Mouse (Mus musculus) liver, adult (tissue): Measurements from ENCODE around the gene Dnase2b.

ENCODE experiments used
- GATA4 ChIP-seq: IDR thresholded peaks from 2 replicates; pipeline ENCODE4 v1.6.1; 2014; ENCODE audit warnings: mild to moderate bottlenecking, low read length; ENCODE audit not compliant: insufficient replicate concordance

Dnase2b gene

DNA sequence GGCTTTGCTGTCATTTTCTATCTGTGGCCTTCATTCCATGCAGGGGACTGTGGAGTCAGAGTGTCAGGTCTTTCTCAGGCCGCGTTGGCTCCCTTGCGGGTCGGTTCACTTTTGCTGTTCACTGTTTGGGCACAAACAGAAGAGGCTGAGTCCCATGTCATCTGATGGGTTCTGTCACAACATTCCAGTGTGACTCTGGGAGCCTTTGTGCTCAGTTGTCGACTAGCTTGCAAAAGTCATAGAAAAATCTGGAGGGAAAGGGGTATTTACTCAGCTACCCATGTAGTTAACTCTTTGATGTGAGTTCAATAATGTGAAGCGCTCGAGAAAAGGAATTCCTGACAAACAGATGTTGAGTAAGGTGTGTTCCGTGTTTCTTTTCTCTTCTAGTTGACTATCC lies 19.0 kb downstream of the Dnase2b start:
- TF ChIP-seq GATA4, result no peak

DNA sequence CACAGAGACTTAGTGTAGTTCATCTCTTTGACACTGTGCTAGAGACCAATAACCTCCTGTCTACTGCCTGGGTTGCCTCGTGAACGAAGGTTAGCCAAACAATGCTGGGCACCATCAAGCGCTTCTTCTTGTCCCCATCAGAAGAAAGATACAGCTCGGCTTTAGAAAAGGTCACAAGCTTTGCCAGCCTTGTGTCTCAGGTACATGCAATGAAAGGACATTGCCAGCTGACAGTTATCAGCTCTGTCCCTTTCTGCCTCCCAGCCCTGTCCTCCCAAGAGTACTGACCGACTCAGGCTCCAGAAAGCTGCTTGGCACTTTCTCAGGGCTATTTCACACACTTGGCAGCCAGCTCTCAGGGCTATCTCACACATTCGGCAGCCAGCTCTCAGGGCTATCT lies 20.0 kb downstream of the Dnase2b start:
- TF ChIP-seq GATA4, result 0 out of 2 replicates have a peak, but pooled peaks have one; percentile 53

DNA sequence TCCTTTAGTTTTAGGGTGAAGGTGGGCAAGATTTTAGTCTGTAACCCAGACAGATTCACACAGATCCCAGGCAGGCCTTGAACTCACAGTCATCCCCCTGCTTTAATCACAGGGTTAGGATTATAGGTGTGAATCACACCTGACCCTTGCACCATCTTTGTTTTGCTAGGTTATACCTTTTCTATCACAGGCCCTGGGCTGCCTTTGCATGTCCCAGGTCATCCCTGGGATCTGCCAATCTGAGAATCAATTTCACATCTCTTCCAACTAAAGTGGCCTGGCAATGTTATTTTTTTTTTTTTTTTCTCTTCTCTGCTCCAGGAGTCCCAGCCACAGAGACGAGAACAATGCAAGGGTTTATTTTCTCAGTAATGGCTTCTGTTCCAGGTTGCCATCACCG lies 23.8 kb downstream of the Dnase2b start:
- peak; percentile 29; the same call in 1 of the 2 replicates for TF ChIP-seq GATA4

DNA sequence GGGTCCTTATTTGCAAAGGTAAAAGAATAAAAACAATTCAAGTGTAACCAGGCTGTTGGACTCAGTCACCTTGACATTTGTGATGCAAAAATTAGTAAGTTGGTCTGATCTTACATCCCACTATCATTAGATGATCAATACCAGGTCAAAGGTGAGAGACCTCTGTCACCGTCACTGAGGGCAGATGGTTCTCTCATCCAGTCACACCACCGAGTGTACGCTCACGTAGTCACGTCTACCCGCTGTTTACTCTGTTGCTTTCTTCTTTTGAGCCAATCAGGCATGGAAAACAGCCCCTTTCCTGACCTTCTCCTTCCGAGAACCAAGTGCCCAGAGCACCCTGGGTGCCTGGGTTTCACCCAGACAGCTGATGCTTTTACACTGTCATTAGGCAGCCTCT lies 24.2 kb downstream of the Dnase2b start:
- TF ChIP-seq GATA4, result no peak; the same call in 1 of the 2 replicates

DNA sequence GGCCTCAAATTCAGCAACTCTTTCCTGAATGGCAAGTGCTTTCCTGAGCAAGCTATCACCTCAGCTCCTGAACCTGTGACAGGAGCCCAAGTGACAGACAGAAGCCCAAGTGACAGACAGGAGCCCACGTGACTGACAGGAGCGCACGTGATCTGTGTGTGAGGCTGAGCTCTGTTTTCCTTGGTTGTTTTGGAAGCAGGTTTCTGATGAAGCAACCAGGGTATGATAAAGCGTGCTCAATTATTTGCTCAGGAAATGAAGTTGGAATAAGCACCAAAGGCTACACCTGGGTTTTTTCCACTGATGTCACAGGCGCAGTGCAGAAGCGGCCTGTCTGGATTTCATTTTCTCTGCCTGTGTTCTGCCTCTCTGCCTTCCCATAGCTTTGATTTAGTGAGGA lies 25.9 kb downstream of the Dnase2b start:
- TF ChIP-seq GATA4, result peak; percentile 23; the same call in 1 of the 2 replicates

DNA sequence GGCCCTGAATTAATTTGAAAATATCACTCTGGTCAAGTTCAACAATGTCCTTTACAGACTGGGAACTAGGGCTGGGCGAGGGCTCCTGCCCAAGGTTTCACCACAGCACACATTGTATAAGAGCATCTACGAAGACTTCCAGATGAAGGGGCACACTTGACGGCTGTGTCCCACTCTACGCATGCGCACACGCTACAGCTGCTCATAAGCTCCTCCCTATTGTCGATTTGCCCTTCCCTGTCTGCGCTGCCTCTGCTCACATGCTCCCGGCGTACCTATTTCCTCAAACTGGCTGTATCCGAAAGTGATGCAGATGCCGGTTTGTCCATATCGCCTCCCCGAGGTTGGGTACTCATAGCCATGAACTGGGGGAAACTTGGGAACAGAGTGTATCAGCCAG lies 28.8 kb downstream of the Dnase2b start:
- TF ChIP-seq GATA4, result no peak

DNA sequence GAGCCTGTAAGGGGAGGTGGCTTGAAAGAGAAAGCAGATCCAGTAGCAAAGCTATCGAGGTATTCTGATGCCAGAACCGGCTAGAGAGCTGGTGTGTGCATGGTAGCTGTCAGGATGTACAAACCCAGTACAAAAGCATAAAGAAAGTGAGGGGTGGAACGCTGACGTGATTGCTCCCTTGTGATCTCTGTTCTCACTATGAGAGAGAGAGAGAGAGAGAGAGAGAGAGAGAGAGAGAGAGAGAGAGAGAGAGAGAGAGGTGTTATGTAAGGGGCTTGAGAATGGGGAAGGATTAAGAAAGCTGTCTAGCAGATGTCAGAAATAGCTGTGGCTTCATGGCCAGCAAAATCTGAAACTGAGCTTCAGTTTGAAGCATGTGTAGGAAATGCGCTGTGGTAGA lies 31.5 kb downstream of the Dnase2b start:
- no peak for TF ChIP-seq GATA4

DNA sequence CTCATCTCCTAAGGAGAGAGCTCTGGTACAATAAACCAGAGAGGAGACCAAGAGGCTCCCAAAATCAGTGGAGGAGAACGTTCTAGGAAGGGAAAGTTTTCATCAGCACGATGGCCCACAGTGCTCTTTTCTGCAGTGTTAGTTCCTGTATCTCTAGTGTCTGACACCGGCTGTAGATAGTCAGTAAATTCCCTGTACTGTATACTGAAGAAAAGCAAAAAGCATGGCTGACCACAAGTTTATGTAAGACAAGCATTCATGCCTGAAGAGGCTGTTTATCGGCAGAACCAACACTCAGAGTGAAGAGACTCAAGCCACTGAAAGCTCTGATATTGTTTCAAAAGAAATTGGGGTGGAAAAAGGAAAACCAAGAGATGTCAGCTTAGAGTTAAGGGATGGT lies 31.9 kb downstream of the Dnase2b start:
- TF ChIP-seq GATA4, result no peak

DNA sequence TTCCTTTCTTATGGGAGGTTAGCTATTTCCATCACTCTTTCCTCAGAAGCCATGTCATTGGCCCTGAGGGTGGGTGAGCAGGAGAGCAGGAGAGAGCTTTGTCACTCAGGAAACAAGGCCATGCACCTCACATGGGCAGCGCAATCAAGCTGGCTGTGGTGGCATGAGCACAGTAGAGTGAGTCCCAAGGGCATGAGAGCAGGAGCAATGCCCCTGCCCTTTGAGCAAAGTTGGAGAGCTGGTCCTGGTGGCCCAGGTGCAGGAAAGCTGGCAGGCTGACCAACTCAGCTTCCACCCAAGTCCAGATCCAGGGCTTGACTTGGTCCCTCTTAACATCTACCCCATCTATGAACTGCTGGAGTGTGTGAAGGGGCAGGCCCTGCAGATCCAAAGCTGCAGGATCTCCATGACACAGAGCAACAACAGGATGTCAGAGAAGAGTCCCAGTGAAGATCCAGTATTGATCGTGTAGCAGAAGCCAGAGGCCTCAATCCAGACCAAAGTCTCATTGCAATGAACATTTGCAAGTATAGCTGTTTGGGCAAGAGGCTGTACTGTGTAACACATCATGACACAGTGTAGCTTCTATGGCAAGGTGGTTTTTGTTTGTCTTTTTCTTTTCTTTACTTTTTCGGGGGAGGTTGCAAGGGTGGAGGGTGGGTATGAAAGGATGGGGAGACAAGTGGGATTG lies 35.2 kb downstream of the Dnase2b start:
- no peak; the same call in 1 of the 2 replicates for TF ChIP-seq GATA4

DNA sequence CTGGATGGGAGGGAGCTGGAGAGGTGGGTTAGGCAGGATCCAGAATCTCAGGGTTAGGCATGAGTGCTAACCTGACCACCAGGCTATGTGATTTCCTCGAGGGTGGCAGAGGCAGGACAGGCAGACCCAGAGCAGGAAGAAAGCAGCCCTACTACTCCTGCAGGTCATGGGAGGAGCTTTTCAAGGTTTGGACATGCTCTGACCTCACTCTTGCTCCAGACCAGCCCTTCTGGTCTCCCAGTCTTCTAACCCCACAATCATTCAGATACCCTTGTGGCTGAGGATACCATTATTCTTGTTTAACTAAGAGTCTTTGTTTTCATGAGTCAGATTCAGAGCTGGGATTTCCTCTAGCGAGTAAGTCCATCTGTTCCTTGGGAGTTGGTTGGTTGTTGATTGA lies 37.8 kb downstream of the Dnase2b start:
- no peak for TF ChIP-seq GATA4

DNA sequence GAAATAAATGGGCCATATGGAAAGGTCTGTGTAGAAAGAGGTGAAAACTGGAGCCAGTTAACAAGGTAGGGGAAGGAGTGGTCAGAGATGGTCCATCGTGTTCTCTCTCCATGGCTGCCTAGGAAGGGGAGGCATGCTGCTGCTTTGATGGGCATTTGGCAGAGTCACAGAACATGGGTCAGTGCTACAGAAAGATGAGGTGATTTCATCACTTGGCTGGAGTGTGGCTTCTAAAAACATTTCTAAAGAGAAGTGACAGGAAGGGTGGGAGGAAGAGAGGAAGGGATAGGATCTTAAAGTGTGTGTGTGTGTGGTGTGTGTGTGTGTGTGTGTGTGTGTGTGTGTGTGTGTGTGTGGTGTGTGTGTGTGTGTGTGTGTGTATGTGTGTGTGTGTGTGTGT lies 44.1 kb downstream of the Dnase2b start:
- no peak for TF ChIP-seq GATA4

DNA sequence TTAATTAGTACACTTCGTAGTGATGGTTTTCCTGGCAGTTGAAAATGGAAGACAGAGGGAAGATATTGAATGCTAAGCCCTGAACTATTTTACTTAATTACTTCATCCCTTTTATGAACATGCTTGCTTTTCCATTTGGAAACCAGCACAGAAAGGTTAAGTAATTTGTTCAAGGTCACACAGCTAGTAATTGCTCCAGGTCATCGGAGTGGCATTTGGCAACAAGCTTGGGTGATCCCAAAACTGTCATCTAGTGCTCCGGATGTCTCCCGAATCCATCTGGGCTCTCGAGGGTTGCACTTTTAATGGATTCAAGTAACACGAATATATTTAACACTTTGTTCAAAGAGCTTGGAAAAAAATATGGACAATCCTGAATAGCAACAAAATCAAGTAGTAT lies 44.5 kb downstream of the Dnase2b start:
- TF ChIP-seq GATA4, result no peak

DNA sequence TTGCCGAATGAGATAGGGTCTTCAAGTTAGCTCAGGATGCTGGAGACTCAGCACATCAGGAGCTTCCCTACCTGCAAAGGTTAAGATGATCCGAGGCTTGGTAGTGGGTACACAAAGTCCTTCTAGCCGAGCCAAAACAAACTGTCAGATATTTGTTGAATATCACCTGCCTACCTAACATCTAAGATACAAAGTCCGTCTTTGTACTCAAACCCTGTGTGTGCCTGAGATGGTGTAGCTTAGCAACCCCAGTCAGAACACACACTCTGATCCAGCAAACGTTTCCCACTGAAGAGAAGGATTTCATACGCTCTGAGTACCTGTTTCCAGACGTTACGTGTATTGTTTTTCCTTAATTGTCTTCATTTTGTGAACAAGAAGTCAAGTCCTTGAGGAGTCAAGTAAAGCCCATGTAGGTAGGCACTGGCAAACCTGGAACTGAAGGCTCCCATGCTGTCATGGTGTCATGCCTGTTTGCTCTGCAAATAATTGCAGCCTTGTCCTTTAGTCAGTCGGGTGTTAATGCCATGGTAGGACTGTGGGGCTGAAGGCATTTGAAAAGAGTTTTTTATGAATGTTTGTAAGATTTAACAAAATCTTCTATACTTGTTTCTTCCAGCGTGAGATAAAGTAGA lies 45.1 kb downstream of the Dnase2b start, which contains the start of gene Uox:
Uox (plus strand) TSS at position 279 of the 635 bp plus-strand sequence.
- TF ChIP-seq GATA4, result no peak

DNA sequence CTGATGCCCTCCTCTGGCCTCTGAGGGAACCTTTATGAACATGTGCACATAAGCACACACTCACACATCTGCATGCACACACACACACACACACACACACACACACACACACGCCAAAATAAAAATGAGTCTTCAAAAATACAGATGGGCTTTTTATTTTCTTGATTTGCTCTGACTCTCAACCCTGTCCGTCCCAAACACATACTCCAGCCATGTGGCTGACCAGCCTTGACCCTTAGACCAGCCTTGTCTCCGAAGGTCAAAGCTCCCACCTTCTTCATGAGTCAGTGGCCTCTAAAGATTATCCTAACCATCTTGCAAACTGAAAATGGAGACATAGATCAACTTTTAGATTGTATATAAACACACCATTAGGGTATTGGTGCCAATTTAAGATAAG lies 45.8 kb downstream of the Dnase2b start:
- no peak for TF ChIP-seq GATA4

DNA sequence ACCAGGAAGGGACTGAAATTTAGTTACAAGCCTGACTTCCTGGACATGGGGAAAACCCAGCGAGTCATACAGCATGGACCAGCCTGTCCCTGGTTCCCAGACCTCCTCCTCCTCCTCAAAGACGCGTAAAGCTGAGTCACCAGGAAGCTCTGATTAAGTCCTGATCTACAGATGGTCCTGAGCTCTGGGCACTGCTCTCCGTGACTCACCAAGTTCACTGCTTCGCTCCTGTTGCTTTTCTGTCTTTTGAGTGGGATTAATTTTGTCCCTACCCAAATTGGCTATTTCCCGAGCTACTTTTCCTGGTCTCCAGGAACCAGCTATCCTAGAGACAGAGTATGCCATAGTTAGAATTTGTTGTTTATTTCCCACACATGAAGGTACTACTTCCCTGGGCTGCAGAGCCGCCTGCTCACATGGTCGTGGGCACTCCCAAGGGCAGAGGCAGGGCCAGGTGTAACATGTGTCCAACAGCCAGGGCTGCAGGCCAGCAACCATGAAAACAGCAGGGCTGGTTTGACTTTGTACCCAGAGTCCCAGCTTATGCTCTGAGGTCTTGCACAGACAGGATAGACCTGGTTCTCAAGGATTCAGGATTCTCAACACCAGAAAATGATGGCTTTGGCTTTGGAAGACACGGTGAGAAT lies 47.4 kb downstream of the Dnase2b start:
- TF ChIP-seq GATA4, result no peak

DNA sequence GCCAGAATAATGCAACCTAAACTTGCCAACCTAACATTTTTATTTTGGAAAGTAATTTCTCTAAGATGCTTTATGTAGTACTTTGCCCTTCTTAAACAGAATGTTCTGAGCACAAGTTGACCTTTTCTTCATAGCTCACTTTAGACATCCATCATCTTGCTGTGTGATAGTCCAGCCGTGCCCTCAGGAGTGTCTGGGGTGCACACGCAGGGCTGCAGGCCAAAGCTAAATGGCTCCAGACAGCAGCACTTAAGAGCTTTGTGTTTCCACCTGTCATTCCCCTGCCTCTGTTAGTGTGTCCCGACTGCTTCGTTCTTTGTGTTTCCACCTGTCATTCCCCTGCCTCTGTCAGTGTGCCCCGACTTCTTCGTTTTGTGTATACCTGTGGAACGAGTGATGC lies 48.0 kb downstream of the Dnase2b start:
- TF ChIP-seq GATA4, result no peak

DNA sequence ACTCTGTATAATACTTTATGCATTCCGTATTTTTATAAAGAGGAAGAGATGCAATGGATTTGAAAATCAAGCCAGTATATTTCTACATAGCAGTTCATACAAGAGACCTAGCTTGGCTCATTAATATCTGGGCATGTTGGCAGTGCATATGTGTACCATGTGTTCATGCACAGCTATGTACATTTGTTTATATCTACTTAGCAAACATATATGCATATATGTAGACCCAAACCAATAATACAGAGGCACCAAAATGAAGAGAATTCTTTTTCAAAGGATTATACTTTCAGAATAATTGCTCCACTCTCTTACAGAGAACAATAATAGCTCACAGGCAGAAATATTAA lies 50.4 kb downstream of the Dnase2b start:
- no peak for TF ChIP-seq GATA4
